Mouse (Mus musculus) stomach, postnatal 0 days (tissue): ENCODE measurements around the gene Tspan8. TPM values are rescaled to one million over a fixed set of nuclear protein-coding genes. Genes with fewer than 3 reads are reported as not detected.
A peak's percentile ranks its signal among the peaks of the same experiment; 100 is the strongest.

Experiments used
- ATAC-seq: fragments of 200-750 bp; cut with Nextera tagmentation; 2 replicates; pipeline ENCODE4 v1.8.0; 2017; ENCODE audit not compliant: low FRiP score, low TSS enrichment
- DNase-seq: peaks from one replicate; pipeline ENCODE4 v3.0.0-alpha.2; 2016; ENCODE audit warnings: low spot score
- H3K27ac ChIP-seq: fragments of 300-500 bp; sonication (generic); replicated peaks from 2 replicates; pipeline ENCODE4 v1.5.1; 2014; ENCODE audit warnings: mild to moderate bottlenecking, control low read depth
- H3K27me3 ChIP-seq: fragments of 300-500 bp; sonication (generic); 2 replicates; pipeline ENCODE4 v1.6.1; 2014; ENCODE audit warnings: low read length; ENCODE audit not compliant: control insufficient read depth, insufficient read depth
- H3K36me3 ChIP-seq: fragments of 300-500 bp; sonication (generic); 2 replicates; pipeline ENCODE4 v1.6.1; 2014; ENCODE audit warnings: low read length, mixed read lengths; ENCODE audit not compliant: control insufficient read depth, insufficient read depth
- H3K4me1 ChIP-seq: fragments of 300-500 bp; sonication (generic); replicated peaks from 2 replicates; pipeline ENCODE4 v1.6.1; 2014; ENCODE audit warnings: antibody characterized with exemption; ENCODE audit not compliant: control insufficient read depth, insufficient read depth
- H3K4me2 ChIP-seq: fragments of 300-500 bp; sonication (generic); replicated peaks from 2 replicates; pipeline ENCODE4 v1.6.1; 2014; ENCODE audit warnings: low read depth, mild to moderate bottlenecking, control low read depth, moderate library complexity
- H3K4me3 ChIP-seq: fragments of 300-500 bp; sonication (generic); 2 replicates; pipeline ENCODE4 v1.5.1; 2014; ENCODE audit warnings: low read depth, low read length, control low read depth
- H3K9ac ChIP-seq: fragments of 300-500 bp; sonication (generic); 2 replicates; pipeline ENCODE4 v1.6.1; 2014; ENCODE audit warnings: mild to moderate bottlenecking, low read length, control low read depth, mixed read lengths
- H3K9me3 ChIP-seq: fragments of 300-500 bp; sonication (generic); 2 replicates; pipeline ENCODE4 v1.6.1; 2016; ENCODE audit warnings: low read length; ENCODE audit not compliant: control insufficient read depth
- CTCF ChIP-seq: IDR thresholded peaks from 2 replicates; pipeline ENCODE4 v1.5.1; 2016; ENCODE audit warnings: antibody characterized with exemption, low read depth, mild to moderate bottlenecking, moderate library complexity
- EP300 ChIP-seq: optimal IDR thresholded peaks from 2 replicates; pipeline ENCODE3; 2016; ENCODE audit warnings: antibody characterized with exemption
- WGBS: fragments of 180-500 bp; shearing (Covaris S2); extraction: QIAGEN DNeasy Blood & Tissue Kit; methylation state at CpG from one replicate; pipeline ENCODE4 v1.1.7; 2014; 5-methylcytosine and 5-hydroxymethylcytosine counted together
- polyA plus RNA-seq: library from polyadenylated mRNA; unstranded; fragments of >200 nt; fragmentation: Nextera tagmentation; extraction: Ambion mirVana; gene quantifications from 2 replicates; pipeline ENCODE4 v1.2.1, GENCODE M21; 2015

The Tspan8 gene
- polyA plus RNA-seq = 250 and 264 TPM in 2 replicates

- Histone ChIP-seq H3K4me3 (peak within 1 kb of the TSS; percentile 32), H3K27me3 (no peaks in the 10 kb centered on the region), H3K36me3 (no peaks in the 10 kb centered on the region), H3K27ac (peak within 1 kb of the TSS; percentile 80), H3K4me2 (peak within 1 kb of the TSS; percentile 29), H3K4me1 (no peaks in the 10 kb centered on the region; the same call in 1 of the 2 replicates), H3K9me3 (no peaks in the 10 kb centered on the region), H3K9ac (0 out of 2 replicates have a peak within 1 kb of the TSS, but pooled peaks have one; percentile 38)
- DNase-seq (peak; percentile 42), ATAC-seq (peak; percentile 75)
- WGBS = 30% methylated on average over 6 of the region's 6 CpGs
- TF ChIP-seq CTCF (no peak), EP300 (no peak)
Measured at GRCm38 (mm10) chr10:115816511-115816910, at the start of gene Tspan8. TSS of gene Tspan8 (plus strand) at chr10:115816832.

GRCm38 (mm10) chr10:115770032-115770431 lies 46.6 kb upstream of the Tspan8 start:
- Histone ChIP-seq H3K9ac (no peak overlapping the region), H3K9me3 (no peaks in the 10 kb centered on the region), H3K27me3 (no peaks in the 10 kb centered on the region), H3K4me2 (no peak overlapping the region), H3K27ac (no peak overlapping the region), H3K4me3 (no peak overlapping the region), H3K4me1 (no peaks in the 10 kb centered on the region), H3K36me3 (no peaks in the 10 kb centered on the region)
- ATAC-seq (no peak), DNase-seq (no peak)
- 91% methylated on average over 8 of the region's 8 CpGs for WGBS
- TF ChIP-seq CTCF = no peak

GRCm38 (mm10) chr10:115774451-115774850 lies 42.2 kb upstream of the Tspan8 start:
- no peak for DNase-seq
- Histone ChIP-seq H3K4me2 (no peak overlapping the region), H3K27ac (no peak overlapping the region), H3K27me3 (no peaks in the 10 kb centered on the region), H3K4me3 (no peak overlapping the region), H3K4me1 (no peaks in the 10 kb centered on the region), H3K9ac (no peak overlapping the region), H3K36me3 (no peaks in the 10 kb centered on the region), H3K9me3 (no peaks in the 10 kb centered on the region)
- no peak; the same call in 1 of the 2 replicates for ATAC-seq
- TF ChIP-seq CTCF (no peak), EP300 (no peak)
- WGBS = 39% methylated on average over 4 of the region's 4 CpGs

- no peak overlapping the region for H3K4me3 ChIP-seq
- no peaks in the 10 kb centered on the region for H3K27me3 ChIP-seq
- WGBS = 30% methylated on average over 17 of the region's 17 CpGs
- H3K27ac ChIP-seq = no peak overlapping the region
- H3K36me3 ChIP-seq = no peaks in the 10 kb centered on the region
- H3K9ac ChIP-seq = no peak overlapping the region
- DNase-seq (no peak), ATAC-seq (no peak)
- 0 out of 2 replicates have a peak overlapping the region, but pooled peaks have one; percentile 14 for H3K4me2 ChIP-seq
- H3K9me3 ChIP-seq = no peaks in the 10 kb centered on the region
- TF ChIP-seq EP300 = no peak
- no peak for TF ChIP-seq CTCF
- no peaks in the 10 kb centered on the region for H3K4me1 ChIP-seq
Measured at GRCm38 (mm10) chr10:115775945-115776905, 40.4 kb upstream of the Tspan8 start.

- H3K4me1 ChIP-seq = no peaks in the 10 kb centered on the region
- no peaks in the 10 kb centered on the region for H3K9me3 ChIP-seq
- DNase-seq (no peak), ATAC-seq (no peak)
- no peaks in the 10 kb centered on the region for H3K27me3 ChIP-seq
- no peaks in the 10 kb centered on the region for H3K36me3 ChIP-seq
- H3K4me2 ChIP-seq = no peak overlapping the region
- H3K4me3 ChIP-seq = no peak overlapping the region
- 40% methylated on average over 5 of the region's 5 CpGs for WGBS
- H3K9ac ChIP-seq = no peak overlapping the region
- no peak overlapping the region for H3K27ac ChIP-seq
- TF ChIP-seq CTCF = no peak
- no peak for TF ChIP-seq EP300
Measured at GRCm38 (mm10) chr10:115777366-115777765, 39.3 kb upstream of the Tspan8 start.

- WGBS = 51% methylated on average over 5 of the region's 5 CpGs
- no peak overlapping the region for H3K27ac ChIP-seq
- H3K9ac ChIP-seq = no peak overlapping the region
- ATAC-seq (no peak), DNase-seq (peak; percentile 39)
- H3K4me1 ChIP-seq = no peaks in the 10 kb centered on the region
- no peak overlapping the region for H3K4me3 ChIP-seq
- no peaks in the 10 kb centered on the region for H3K36me3 ChIP-seq
- no peak overlapping the region for H3K4me2 ChIP-seq
- H3K9me3 ChIP-seq = no peaks in the 10 kb centered on the region
- H3K27me3 ChIP-seq = no peaks in the 10 kb centered on the region
- TF ChIP-seq EP300 (no peak), CTCF (peak; percentile 64)
Measured at GRCm38 (mm10) chr10:115778624-115779023, 38.0 kb upstream of the Tspan8 start.
